Mouse (Mus musculus): ENCODE measurements at regions not wholly inside any gene's neighbourhood (a gene's known extent, or its start where the extent isn't known, plus 50 kb on each side); places are given as distances from the start of the nearest gene placed in this dataset.
A peak's percentile ranks its signal among the peaks of the same experiment; 100 is the strongest.

DNA sequence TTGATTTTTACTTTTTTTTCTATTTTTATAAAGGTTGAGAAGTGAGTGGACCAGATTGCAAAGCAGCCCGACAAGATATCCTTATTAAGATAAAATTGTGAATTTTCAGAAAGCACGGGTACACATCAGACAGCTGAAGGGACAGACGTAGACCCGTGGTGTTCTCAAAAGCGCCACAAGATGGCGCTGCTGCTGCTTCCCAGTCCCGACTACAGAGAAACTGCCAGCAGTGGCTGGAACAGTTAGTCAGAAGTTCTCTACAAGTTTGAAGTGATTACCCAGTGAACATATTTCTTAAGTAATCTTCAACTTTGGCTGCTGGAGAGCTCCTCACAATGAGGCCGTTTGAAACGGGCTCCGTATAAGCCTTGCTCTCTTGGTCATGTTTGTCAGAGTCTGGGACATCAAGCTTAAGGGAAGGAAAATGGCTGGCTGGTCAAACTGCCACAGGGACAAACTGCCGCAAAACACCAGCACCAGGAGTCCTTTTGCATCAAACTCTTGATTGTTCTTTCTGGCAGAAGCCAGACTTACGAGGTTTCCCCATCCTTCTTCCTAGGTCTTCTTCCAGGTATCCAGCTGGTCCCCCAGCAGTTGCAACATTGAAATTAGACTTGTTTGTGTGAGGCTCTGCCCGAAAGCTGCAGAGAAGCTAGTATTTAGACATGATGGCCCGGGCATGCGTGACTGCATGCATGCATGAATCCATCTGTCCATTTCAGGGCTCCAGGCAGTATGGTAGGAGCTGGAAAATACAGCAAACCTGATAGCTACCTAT lies 106.0 kb upstream of the Chd6 start:
- TF ChIP-seq CTCF (IDR thresholded peaks at IDR 0.05; ENCODE audit: low read depth): peak; percentile 79
- TF ChIP-seq EP300 (IDR thresholded peaks at IDR 0.05; ENCODE audit: low read depth): no peak

All from heart, postnatal 0 days (tissue).